Mouse (Mus musculus): ENCODE data around the gene Slc52a3. TPM values are rescaled to one million over a fixed set of nuclear protein-coding genes. Genes with fewer than 3 reads are reported as not detected.

Slc52a3 gene
- polyA plus RNA-seq, 1 experiment: 2.6 TPM

GRCm38 (mm10) chr2:151977689-151978440 is 18.4 kb upstream of the Slc52a3 start:
- Histone ChIP-seq H3K9me3 (replicated peaks; ENCODE audit: control insufficient read depth, insufficient read depth, low read length, poor library complexity, severe bottlenecking) (no peaks in the 10 kb centered on the region), H3K36me3 (ENCODE audit: control insufficient read depth, insufficient read depth, low read length, poor library complexity, severe bottlenecking) (no peaks in the 10 kb centered on the region), H3K4me1 (ENCODE audit: control insufficient read depth, insufficient read depth, low read length) (peaks cover 2% of the 10 kb centered on the region), H3K27me3 (ENCODE audit: control insufficient read depth, insufficient read depth, low read length, poor library complexity, severe bottlenecking) (no peaks in the 10 kb centered on the region), H3K9ac (ENCODE audit: low read depth, poor library complexity, severe bottlenecking) (peak overlapping the region; percentile 0; the same call in 1 of the 2 replicates), H3K4me3 (ENCODE audit: low read depth, low read length) (no peak overlapping the region), H3K27ac (ENCODE audit: insufficient read depth, low read length) (peak overlapping the region; percentile 42)
- no peak for TF ChIP-seq POLR2A (IDR thresholded peaks at IDR 0.05; ENCODE audit: insufficient read depth, low read length)
- no peak for TF ChIP-seq CTCF (IDR thresholded peaks at IDR 0.05; ENCODE audit: low read depth, low read length)
- TF ChIP-seq EP300 (IDR thresholded peaks at IDR 0.05; ENCODE audit: insufficient read depth, low read depth, low read length): no peak

DNA sequence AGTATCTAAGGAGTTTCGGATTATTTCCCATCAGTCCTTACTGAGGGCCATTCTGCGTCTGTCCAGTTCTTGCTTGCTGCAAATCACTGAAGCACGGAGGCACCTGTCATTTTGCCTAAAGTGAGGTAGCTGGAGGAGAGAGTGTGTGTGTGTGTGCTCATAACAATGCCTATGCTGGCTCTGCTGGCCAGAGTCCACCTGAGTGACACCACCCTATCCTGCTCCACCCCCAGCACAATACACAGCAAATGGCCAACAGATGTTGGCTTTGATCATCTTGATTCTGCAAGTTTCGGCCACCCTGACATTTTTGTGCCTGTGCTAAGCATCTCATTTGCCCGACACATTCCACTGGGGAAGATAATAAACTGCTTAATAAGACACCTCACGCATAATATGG is 17.8 kb upstream of the Slc52a3 start:
- TF ChIP-seq CTCF (IDR thresholded peaks at IDR 0.05; ENCODE audit: low read depth, low read length) (no peak), POLR2A (IDR thresholded peaks at IDR 0.05; ENCODE audit: insufficient read depth, low read length) (no peak), EP300 (IDR thresholded peaks at IDR 0.05; ENCODE audit: insufficient read depth, low read depth, low read length) (no peak)
- H3K27me3 ChIP-seq (ENCODE audit: control insufficient read depth, insufficient read depth, low read length, poor library complexity, severe bottlenecking): no peaks in the 10 kb centered on the region
- H3K36me3 ChIP-seq (ENCODE audit: control insufficient read depth, insufficient read depth, low read length, poor library complexity, severe bottlenecking): no peaks in the 10 kb centered on the region
- no peak overlapping the region for H3K9ac ChIP-seq (ENCODE audit: low read depth, poor library complexity, severe bottlenecking)
- H3K4me3 ChIP-seq (ENCODE audit: low read depth, low read length): no peak overlapping the region
- H3K27ac ChIP-seq (ENCODE audit: insufficient read depth, low read length): peak overlapping the region; percentile 42
- H3K9me3 ChIP-seq (replicated peaks; ENCODE audit: control insufficient read depth, insufficient read depth, low read length, poor library complexity, severe bottlenecking): no peaks in the 10 kb centered on the region
- H3K4me1 ChIP-seq (ENCODE audit: control insufficient read depth, insufficient read depth, low read length): peaks cover 2% of the 10 kb centered on the region

DNA sequence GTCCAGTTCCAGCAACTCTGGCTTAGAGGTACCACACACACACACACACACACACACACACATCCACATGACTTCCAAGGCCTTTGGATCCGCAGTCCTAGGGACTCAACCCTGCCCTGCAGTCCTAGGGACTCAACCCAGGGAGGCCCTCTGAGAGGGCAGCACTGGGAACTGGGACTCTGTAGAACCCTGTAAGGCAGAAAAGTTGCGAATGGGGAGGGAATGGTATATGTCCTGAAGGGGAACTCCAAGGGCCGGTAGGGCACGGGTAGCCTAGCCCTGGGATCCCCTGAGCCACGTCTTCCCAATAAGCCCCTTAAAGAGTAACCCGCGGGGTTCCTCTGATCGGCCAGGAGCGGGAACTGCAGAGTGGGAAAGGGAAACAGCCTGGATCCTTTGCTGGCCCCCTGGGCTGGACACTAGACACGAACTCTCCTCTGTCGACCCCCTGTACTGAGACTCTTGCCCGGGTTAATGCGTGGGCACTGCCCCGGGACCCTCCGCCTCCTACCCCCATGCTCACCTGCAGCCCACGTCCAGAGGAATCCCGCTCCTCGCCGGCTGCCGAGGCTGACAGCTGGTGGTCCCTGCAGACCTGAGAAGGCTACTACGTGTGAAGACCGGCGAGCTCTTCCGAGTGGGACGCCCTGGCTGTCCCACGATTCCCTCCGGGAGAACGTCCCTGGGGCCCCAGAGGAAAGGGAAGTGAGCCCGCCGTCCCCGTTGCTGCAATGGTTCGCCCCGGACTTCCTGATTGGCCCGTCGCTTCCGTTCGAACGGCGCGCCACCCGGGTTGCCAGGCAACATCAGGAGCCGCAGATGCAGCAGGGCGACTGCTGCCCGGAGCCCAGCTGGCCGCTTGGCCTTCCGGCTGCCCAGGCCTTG is 16.6 kb upstream of the Slc52a3 start, which contains the start of gene Fam110a:
Fam110a (minus strand) TSS at position 750 of the 885 bp plus-strand sequence.
- no peaks in the 10 kb centered on the region for H3K27me3 ChIP-seq (ENCODE audit: control insufficient read depth, insufficient read depth, low read length, poor library complexity, severe bottlenecking)
- no peak within 1 kb of the TSS for H3K27ac ChIP-seq (ENCODE audit: insufficient read depth, low read length)
- peaks cover 2% of the 10 kb centered on the region for H3K4me1 ChIP-seq (ENCODE audit: control insufficient read depth, insufficient read depth, low read length)
- H3K4me3 ChIP-seq (ENCODE audit: low read depth, low read length): peak within 1 kb of the TSS; percentile 93
- no peaks in the 10 kb centered on the region for H3K36me3 ChIP-seq (ENCODE audit: control insufficient read depth, insufficient read depth, low read length, poor library complexity, severe bottlenecking)
- TF ChIP-seq POLR2A (IDR thresholded peaks at IDR 0.05; ENCODE audit: insufficient read depth, low read length) (peak; percentile 25), EP300 (IDR thresholded peaks at IDR 0.05; ENCODE audit: insufficient read depth, low read depth, low read length) (no peak)
- no peaks in the 10 kb centered on the region for H3K9me3 ChIP-seq (replicated peaks; ENCODE audit: control insufficient read depth, insufficient read depth, low read length, poor library complexity, severe bottlenecking)
- peak within 1 kb of the TSS; percentile 81 for H3K9ac ChIP-seq (ENCODE audit: low read depth, poor library complexity, severe bottlenecking)

GRCm38 (mm10) chr2:151980355-151980693 is 16.0 kb upstream of the Slc52a3 start:
- TF ChIP-seq EP300 (IDR thresholded peaks at IDR 0.05; ENCODE audit: insufficient read depth, low read depth, low read length): no peak
- no peak for TF ChIP-seq CTCF (IDR thresholded peaks at IDR 0.05; ENCODE audit: low read depth, low read length)
- TF ChIP-seq POLR2A (IDR thresholded peaks at IDR 0.05; ENCODE audit: insufficient read depth, low read length): no peak
- Histone ChIP-seq H3K4me1 (ENCODE audit: control insufficient read depth, insufficient read depth, low read length) (peaks cover 2% of the 10 kb centered on the region), H3K9ac (ENCODE audit: low read depth, poor library complexity, severe bottlenecking) (peak overlapping the region; percentile 81)

GRCm38 (mm10) chr2:151981268-151981667 is 15.0 kb upstream of the Slc52a3 start:
- no peak overlapping the region for H3K27ac ChIP-seq (ENCODE audit: insufficient read depth, low read length)
- no peak overlapping the region for H3K4me3 ChIP-seq (ENCODE audit: low read depth, low read length)
- H3K9ac ChIP-seq (ENCODE audit: low read depth, poor library complexity, severe bottlenecking): no peak overlapping the region

More at GRCm38 (mm10) chr2:151980355-151980693, 16.0 kb upstream of the Slc52a3 start:
- H3K27ac ChIP-seq (ENCODE audit: insufficient read depth, low read length): no peak overlapping the region
- peak overlapping the region; percentile 93 for H3K4me3 ChIP-seq (ENCODE audit: low read depth, low read length)
- no peaks in the 10 kb centered on the region for H3K9me3 ChIP-seq (replicated peaks; ENCODE audit: control insufficient read depth, insufficient read depth, low read length, poor library complexity, severe bottlenecking)
- H3K36me3 ChIP-seq (ENCODE audit: control insufficient read depth, insufficient read depth, low read length, poor library complexity, severe bottlenecking): no peaks in the 10 kb centered on the region
- H3K27me3 ChIP-seq (ENCODE audit: control insufficient read depth, insufficient read depth, low read length, poor library complexity, severe bottlenecking): no peaks in the 10 kb centered on the region

More at GRCm38 (mm10) chr2:151981268-151981667, 15.0 kb upstream of the Slc52a3 start:
- Histone ChIP-seq H3K9me3 (replicated peaks; ENCODE audit: control insufficient read depth, insufficient read depth, low read length, poor library complexity, severe bottlenecking) (no peaks in the 10 kb centered on the region), H3K27me3 (ENCODE audit: control insufficient read depth, insufficient read depth, low read length, poor library complexity, severe bottlenecking) (no peaks in the 10 kb centered on the region), H3K36me3 (ENCODE audit: control insufficient read depth, insufficient read depth, low read length, poor library complexity, severe bottlenecking) (no peaks in the 10 kb centered on the region), H3K4me1 (ENCODE audit: control insufficient read depth, insufficient read depth, low read length) (peaks cover 2% of the 10 kb centered on the region)
- TF ChIP-seq EP300 (IDR thresholded peaks at IDR 0.05; ENCODE audit: insufficient read depth, low read depth, low read length) (no peak), CTCF (IDR thresholded peaks at IDR 0.05; ENCODE audit: low read depth, low read length) (no peak), POLR2A (IDR thresholded peaks at IDR 0.05; ENCODE audit: insufficient read depth, low read length) (no peak)

All from ES-Bruce4 (cell line).